Mouse (Mus musculus) E14TG2a.4 (cell line): ENCODE results near the gene Ccdc40.
"Not testable (repeated sequence)": the region's sequence is repeated elsewhere in the genome, so short reads cannot be mapped to it uniquely, and the experiment has no call there.

Source experiments
- H3K27me3 ChIP-seq: 2 replicates; pipeline ENCODE4 v1.6.1; 2014; ENCODE audit warnings: low read length, control low read depth; ENCODE audit not compliant: insufficient read depth
- H3K36me3 ChIP-seq: 2 replicates; pipeline ENCODE4 v1.6.1; 2014; ENCODE audit warnings: low read length, control low read depth; ENCODE audit not compliant: insufficient read depth
- H3K4me1 ChIP-seq: replicated peaks from 2 replicates; pipeline ENCODE4 v1.6.1; 2014; ENCODE audit warnings: low read depth, low read length, control low read depth
- H3K4me3 ChIP-seq: replicated peaks from 2 replicates; pipeline ENCODE4 v1.5.1; 2014; ENCODE audit warnings: mild to moderate bottlenecking, low read length
- H3K9me3 ChIP-seq: 2 replicates; pipeline ENCODE4 v1.6.1; 2014; ENCODE audit warnings: low read length, control low read depth
- CTCF ChIP-seq: conservative IDR thresholded peaks from 2 replicates; pipeline ENCODE4 v1.5.1; 2014; ENCODE audit warnings: low read length
- NANOG ChIP-seq: IDR thresholded peaks from 2 replicates; pipeline ENCODE4 v1.6.1; 2014; ENCODE audit warnings: borderline replicate concordance, low read length, mixed read lengths
- POU5F1 ChIP-seq: IDR thresholded peaks from 2 replicates; pipeline ENCODE4 v1.6.1; 2014; ENCODE audit warnings: low read length, borderline replicate concordance

Gene Ccdc40

GRCm38 (mm10) chr11:119273186-119273930, 45.0 kb downstream of the Ccdc40 start:
- Histone ChIP-seq H3K4me3 (no peak overlapping the region), H3K9me3 (no peaks in the 10 kb centered on the region; the same call in 1 of the 2 replicates), H3K36me3 (peaks cover 72% of the 10 kb centered on the region), H3K27me3 (peaks cover 6% of the 10 kb centered on the region; the same call in 1 of the 2 replicates), H3K4me1 (peaks cover 87% of the 10 kb centered on the region)
- peak; percentile 79 for TF ChIP-seq CTCF
- TF ChIP-seq NANOG: no peak
- no peak for TF ChIP-seq POU5F1

- no peak overlapping the region for H3K4me3 ChIP-seq
- TF ChIP-seq CTCF: no peak
- peaks cover 89% of the 10 kb centered on the region for H3K36me3 ChIP-seq
- peaks cover 37% of the 10 kb centered on the region for H3K4me1 ChIP-seq
- no peaks in the 10 kb centered on the region; the same call in 1 of the 2 replicates for H3K9me3 ChIP-seq
- no peaks in the 10 kb centered on the region for H3K27me3 ChIP-seq
These were observed 52.7 kb downstream of the Ccdc40 start for GRCm38 (mm10) chr11:119281030-119281429.

GRCm38 (mm10) chr11:119285791-119286527, 57.6 kb downstream of the Ccdc40 start:
- TF ChIP-seq CTCF: no peak
- H3K9me3 ChIP-seq: no peaks in the 10 kb centered on the region
- peaks cover 11% of the 10 kb centered on the region for H3K4me1 ChIP-seq
- no peaks in the 10 kb centered on the region for H3K27me3 ChIP-seq
- peaks cover 96% of the 10 kb centered on the region for H3K36me3 ChIP-seq
- no peak overlapping the region for H3K4me3 ChIP-seq

GRCm38 (mm10) chr11:119287207-119287992, 59.0 kb downstream of the Ccdc40 start:
- peaks cover 14% of the 10 kb centered on the region for H3K4me1 ChIP-seq
- no peak for TF ChIP-seq POU5F1
- no peak for TF ChIP-seq CTCF
- no peak for TF ChIP-seq NANOG
- H3K4me3 ChIP-seq: no peak overlapping the region
- no peaks in the 10 kb centered on the region for H3K9me3 ChIP-seq
- peaks cover 98% of the 10 kb centered on the region for H3K36me3 ChIP-seq
- H3K27me3 ChIP-seq: no peaks in the 10 kb centered on the region

- peaks cover 100% of the 10 kb centered on the region for H3K36me3 ChIP-seq
- H3K9me3 ChIP-seq, H3K4me3 ChIP-seq, H3K27me3 ChIP-seq: not testable (repeated sequence)
- peaks cover 58% of the 10 kb centered on the region for H3K4me1 ChIP-seq
These were observed 64.5 kb downstream of the Ccdc40 start for GRCm38 (mm10) chr11:119292861-119293260.

- Histone ChIP-seq H3K27me3 (no peaks in the 10 kb centered on the region), H3K36me3 (peaks cover 58% of the 10 kb centered on the region), H3K4me1 (peaks cover 72% of the 10 kb centered on the region), H3K9me3 (no peaks in the 10 kb centered on the region), H3K4me3 (peak overlapping the region; percentile 99)
- TF ChIP-seq POU5F1: no peak
- TF ChIP-seq CTCF: no peak
These were observed 69.6 kb downstream of the Ccdc40 start for GRCm38 (mm10) chr11:119297996-119298395.

GRCm38 (mm10) chr11:119298917-119299316, 70.5 kb downstream of the Ccdc40 start:
- H3K4me1 ChIP-seq: peaks cover 72% of the 10 kb centered on the region
- H3K27me3 ChIP-seq: no peaks in the 10 kb centered on the region
- H3K36me3 ChIP-seq: peaks cover 49% of the 10 kb centered on the region
- no peaks in the 10 kb centered on the region for H3K9me3 ChIP-seq
- TF ChIP-seq POU5F1: no peak
- no peak for TF ChIP-seq CTCF
- TF ChIP-seq NANOG: no peak
- peak overlapping the region; percentile 99 for H3K4me3 ChIP-seq

GRCm38 (mm10) chr11:119299391-119300245, 71.2 kb downstream of the Ccdc40 start, which contains the start of gene Eif4a3:
Eif4a3 (minus strand) TSS chr11:119300089.
- TF ChIP-seq NANOG: no peak
- no peak for TF ChIP-seq POU5F1
- no peak for TF ChIP-seq CTCF
- H3K9me3 ChIP-seq: no peaks in the 10 kb centered on the region
- H3K4me1 ChIP-seq: peaks cover 72% of the 10 kb centered on the region
- H3K4me3 ChIP-seq: peak within 1 kb of the TSS; percentile 99
- H3K36me3 ChIP-seq: peaks cover 42% of the 10 kb centered on the region
- H3K27me3 ChIP-seq: no peaks in the 10 kb centered on the region
